Mouse (Mus musculus) urinary bladder, postnatal 25 days (tissue): ENCODE measurements around the gene Slc35e3.
"Not testable (repeated sequence)": the region's sequence is repeated elsewhere in the genome, so short reads cannot be mapped to it uniquely, and the experiment has no call there.

ENCODE experiments used
- DNase-seq: peaks from one replicate; pipeline ENCODE4 v3.0.0; 2022; ENCODE audit warnings: low spot score

Slc35e3 gene

DNA sequence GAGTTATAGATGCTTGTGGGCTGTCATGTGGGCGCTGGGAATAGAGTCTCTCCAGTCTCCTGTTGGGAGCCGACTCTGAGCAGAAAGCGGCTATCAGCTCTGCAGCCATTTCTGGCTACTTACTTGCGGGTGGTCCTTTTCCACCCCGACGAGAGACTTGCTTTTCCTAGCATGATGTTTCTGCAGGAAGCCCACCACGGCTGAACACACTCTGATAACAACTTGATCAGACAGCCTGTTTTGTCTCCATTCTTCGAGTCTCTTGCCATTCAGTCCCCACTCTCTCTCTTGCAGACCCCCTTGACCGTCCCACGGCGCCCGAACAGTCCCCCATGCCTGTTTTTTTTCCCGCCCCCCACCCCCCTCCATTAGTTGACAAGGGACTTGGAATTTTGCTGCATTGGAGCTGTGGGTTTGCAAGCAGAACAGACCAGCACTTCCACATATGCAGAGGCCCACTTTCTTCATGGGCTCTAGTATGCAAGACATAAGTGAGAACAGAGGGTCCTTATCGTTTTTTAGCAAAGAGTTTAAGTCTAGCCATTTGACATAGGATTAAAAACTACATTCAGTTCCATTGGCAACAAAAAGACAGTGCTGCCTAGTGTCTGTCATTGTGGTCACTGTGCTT, 13.1 kb downstream of the Slc35e3 start:
- no peak for DNase-seq

DNA sequence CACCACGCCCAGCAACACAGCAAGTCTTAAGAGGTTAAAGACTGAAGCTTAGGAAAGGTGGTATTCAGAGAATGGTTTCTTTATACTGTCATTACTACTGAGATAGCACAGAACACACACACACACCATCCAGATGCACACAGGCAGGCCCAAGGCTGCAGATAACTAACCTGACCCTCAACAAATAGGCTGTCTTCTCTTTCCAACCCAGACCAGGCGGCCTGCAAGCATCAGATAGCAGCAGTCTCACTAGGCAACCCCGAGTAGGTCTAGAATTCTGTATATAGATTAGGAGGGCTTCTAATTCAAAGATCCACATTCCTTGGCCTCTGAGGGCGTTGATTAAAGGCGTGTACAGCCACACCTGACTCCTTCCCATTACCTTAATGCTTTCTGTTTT, 14.0 kb downstream of the Slc35e3 start:
- DNase-seq = no peak

DNA sequence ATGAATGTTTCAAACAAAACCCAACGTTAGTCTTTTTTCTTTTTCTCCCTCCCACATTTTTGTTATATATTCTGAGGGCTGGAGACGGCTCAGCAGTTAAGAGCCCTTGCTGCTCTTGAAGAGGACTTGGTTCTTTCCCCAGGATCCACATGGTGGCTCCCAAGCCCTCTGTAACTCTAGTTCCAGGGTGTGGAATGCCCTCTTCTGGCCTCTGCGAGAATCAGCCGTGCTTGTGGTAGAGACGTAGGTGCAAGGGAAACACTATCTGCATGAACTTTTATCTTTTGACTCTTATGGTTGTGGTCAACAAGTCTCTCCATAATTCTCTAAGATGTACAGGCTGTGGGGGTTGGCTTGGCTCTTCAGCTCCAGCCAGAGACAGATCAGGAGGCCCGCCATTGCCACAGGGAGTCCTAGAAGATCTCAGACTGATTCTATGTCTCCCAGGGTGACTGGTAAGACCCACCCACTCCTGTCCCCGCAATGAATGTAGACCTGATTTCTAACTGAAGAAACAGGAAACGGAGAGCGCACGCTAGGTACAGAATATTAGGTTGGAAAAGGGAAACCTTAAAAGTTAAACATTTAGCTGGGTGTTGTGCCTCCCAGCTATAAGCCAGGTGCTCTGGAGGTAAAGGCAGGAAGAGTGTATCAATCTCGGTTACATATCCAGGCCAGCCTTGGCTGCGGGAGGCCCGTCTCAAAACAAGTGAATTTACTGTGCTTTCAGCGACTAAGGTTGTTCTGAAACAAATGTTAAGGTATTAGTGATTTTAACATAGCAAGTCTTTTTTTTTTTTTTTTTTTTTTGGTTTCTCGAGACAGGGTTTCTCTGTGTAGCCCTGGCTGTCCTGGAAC, 14.7 kb downstream of the Slc35e3 start:
- DNase-seq = peak; percentile 41

DNA sequence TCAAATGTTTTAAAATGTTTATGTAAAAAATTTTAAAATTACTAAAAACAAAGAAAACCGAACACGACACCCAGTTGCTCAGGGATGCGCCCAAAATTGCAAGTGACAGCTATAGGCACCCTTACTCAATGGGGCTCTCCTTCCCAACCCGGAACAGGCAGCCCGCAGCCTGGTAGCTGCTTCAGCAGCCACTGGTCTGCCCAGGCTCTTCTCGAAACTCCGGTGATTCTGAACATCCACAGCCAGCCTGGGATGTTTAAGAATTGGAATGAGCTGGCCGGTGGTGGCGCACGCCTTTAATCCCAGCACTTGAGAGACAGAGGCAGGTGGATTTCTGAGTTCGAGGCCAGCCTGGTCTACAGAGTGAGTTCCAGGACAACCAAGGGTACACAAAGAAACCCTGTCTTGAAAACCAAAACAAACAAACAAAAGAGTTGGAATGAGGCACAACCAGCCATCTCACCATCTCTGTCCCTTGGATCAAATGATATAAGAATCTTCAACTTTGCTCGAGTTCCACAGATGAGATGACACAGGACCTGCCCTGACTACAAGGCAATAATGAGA, 15.4 kb downstream of the Slc35e3 start:
- no peak for DNase-seq

DNA sequence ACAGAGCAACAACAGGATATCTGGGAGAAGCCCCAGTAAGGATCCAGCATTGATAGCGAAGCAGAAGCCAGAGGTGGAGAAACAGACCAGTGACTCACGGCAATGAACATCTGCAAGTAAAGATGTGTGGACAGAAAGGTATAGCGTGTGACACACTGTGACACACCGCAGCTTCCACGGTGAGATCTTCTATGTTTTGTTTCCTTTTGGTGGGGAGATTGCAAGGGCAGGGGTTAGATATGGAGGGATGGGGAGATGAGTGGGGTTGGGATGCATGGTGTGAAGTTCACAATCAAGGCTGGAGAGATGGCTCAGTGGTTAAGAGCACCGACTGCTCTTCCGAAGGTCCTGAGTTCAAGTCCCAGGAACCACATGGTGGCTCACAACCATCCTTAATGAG, 16.0 kb downstream of the Slc35e3 start:
- DNase-seq = no peak

DNA sequence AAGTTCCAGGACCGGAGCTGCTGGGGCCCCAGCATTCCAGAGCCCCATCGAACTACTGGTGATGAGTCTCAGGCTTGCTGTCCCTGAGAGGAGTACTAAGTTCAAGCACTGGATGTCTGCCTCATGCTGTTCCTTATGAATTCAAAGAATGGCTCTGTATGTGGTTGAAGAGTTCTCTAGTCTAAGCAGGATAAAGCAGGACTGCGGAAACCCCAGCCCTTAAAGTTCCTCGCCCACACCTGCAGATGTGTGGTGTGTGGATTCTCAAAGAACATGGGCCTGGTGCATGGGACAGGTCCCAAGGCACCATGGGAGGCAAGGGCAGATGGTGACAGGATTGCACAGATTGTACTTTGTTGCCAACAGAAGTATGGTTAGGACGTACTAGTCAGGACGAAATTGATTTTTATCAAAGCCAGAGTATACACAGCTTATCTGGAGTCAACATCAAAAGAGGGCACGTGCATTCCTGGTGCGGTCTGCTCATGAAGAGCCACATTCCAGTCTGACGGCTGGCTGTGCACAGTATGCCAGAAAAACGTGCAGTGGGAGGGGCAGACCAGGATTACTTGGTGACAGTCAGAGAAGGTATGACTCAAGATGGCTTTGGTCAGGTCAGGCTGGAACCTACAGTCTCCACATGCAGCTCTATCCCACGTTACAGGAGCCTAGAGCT, 16.9 kb downstream of the Slc35e3 start:
- peak; percentile 39 for DNase-seq

DNA sequence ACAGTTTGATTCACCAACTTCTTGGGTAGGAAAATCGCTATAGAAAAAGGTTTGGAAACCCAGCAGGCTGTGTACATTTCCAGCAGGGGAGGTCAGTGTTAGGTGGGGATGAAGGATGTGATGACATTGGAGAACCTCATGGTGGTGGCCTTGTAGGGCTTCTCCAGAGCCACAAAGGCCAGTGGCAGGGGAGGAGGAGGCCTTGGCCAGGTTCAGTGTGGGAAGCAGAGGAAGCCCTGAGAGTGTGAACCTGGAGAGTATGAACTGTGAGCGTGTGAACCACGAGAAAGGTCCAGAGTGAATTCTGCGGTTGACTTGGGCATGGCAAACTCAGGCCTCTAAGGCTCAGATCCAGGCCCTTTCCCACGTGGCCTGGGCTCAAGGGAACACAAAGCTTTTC, 17.6 kb downstream of the Slc35e3 start:
- no peak for DNase-seq

DNA sequence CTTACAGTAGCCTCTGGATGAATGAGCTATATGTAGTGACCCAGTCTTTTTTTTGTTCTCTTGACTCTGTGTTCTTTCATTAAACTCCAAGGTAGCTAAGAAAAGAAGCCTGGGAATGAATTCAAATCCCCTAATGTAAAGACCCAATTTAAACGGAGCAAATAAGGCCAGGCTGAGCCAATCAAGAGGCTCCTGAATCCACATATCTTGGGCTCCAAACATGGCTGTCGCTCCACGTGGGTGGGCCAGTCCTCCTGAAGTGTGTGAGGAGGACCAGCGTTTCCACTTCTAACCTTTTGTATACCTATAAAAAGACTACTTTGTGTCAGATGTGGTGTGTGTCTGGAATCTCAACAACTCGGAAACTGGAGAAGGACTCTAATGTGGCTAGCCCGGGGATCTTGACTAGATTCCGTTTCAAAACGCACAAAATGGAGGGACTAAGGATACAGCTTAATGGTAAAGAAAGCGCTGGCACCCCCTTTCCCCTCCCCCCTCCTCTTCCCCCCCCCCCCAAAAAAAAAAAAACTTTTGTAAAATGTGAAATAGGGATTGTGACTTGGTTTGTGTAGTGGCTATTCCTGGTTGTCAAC, 18.6 kb downstream of the Slc35e3 start:
- DNase-seq = no peak

DNA sequence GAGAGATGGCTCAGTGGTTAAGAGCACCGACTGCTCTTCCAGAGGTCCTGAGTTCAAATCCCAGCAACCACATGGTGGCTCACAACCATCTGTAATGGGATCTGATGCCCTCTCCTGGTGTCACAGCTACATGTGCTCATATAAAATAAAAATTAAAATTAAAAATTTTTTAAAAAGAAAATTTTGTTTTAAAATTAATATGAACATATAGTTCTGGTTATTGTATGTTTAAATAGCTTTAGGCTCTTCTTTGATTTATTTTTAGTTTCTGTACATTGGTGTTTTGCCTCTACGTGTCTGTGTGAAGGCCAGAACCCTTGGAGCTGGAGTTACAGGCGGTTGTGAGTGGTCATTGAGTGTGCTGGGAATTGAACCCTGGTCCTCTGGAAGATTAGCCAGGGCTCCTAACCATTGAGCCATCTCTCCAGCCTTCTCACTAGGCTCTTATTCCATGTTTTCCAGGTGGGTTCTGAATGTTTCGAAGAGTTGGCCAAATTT, 19.2 kb downstream of the Slc35e3 start:
- no peak for DNase-seq

DNA sequence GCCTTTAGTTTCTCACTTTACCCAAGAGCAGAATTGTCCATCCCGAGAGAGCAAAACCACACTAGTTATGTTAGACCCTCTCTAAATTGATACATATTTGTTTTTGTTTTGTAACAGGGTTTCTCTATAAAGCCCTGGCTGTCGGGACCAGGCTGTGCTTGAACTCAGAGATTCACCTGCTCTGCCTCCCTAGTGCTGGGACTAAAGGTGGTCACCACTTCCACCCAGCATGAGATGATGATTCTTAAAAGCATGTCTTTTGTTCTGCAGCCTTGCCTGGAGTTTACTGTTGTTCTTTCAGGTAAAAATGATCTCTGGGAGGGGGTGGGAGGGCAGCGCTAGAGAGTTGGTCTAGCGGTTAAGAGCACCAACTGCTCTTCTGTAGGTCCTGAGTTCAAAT, 19.8 kb downstream of the Slc35e3 start:
- no peak for DNase-seq

DNA sequence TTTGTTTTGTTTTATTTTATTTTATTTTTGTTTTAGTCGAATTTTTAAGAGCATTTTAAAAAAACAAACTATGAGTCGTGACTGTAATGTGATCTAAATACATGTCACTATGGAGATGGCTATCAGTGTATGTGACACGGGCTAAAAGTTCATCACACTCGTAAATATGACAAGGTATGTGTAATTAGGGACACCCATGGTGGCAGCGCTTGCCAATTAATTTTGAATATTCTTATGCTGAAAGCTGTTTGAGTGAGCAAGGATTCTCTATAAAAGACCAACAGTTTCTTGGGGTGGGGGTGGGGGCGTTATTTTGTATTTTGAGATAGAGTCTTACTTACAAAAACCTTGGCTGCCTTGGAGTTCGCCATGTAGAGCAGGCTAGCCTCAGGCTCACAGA, 20.5 kb downstream of the Slc35e3 start:
- no peak for DNase-seq

DNA sequence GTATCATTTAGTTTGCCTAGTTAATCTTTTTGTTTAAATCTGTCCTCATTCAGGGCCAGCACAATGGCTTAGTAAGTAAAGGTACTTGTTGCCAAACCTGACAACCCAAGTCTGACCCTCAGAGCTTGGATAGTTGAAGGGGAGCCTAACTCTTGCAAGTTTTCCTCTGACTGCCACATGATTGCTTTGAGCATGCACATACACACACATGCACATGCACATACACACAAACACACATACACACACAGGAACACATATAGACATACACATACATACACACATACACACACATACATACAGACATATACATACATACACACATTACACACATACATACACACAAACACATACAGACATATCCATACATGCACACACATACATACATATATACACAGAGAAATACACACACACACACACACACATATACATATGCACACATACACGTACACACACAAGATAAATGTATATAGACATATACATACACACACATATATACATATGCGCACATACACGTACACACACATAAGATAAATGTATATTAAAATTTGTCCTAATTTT, 21.3 kb downstream of the Slc35e3 start:
- no peak for DNase-seq

DNA sequence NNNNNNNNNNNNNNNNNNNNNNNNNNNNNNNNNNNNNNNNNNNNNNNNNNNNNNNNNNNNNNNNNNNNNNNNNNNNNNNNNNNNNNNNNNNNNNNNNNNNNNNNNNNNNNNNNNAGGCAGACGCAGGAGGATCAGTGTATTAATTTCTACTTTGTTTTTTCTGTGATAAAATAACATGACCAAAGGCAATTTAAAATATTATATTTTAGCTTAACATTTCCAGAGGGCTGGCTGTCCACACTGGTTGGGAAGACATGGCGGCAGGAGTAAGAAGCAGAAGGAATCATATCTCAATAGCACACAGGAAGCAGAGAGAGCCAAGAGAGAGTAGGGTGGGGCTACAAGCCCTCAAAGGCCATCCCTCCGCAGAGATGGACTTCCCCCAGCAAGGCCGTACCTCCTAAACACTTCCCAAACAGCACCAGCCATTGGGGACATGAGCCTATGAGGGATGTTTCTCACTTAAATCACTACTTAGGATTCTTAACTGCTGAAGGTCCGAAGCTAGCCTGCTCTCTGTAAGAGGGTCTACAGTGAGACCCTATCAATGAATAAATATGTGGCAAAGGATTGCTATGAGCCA, 21.9 kb downstream of the Slc35e3 start:
- no peak for DNase-seq

DNA sequence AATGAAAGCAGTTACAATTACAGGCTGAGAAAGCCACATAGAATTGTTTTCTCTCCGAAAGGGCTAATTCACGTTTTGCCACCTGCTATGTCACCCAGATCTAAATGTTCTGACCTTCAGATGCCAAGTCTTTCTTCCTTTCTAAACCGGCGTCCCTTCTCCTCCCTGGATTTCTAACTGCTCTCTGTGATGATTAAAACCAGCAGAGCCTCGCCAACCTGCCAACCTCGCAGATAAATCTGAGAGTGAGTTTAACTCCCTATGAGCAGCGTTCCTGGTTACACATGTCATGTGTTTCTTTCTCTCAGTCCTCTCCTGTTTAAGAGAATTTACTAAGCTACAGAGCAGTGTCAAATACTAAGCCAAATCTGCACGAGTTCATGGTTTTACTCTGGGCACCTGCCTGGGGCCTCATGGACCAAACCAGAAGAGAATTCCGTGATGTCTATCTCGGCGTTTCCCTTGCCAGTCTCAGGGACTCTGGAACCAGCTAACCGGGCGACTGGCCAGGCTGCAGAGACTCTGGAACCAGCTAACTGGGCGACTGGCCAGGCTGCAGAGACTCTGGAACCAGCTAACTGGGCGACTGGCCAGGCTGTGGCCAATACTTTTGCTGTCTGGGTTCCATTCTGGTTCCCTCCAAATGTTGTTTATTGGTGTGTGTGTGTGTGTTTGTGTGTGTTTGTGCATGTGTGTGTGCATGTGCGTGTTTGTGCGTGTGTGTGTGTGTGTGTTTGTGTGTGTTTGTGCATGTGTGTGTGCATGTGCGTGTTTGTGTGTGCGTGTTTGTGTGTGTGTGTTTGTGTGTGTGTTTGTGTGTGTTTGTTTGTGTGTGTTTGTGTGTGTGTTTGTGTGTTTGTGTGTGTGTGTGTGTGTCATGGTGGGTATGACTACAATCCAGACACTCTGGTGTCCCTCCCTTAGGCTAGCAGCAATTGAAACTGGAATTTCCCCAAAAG, 27.7 kb downstream of the Slc35e3 start:
- DNase-seq = no peak

DNA sequence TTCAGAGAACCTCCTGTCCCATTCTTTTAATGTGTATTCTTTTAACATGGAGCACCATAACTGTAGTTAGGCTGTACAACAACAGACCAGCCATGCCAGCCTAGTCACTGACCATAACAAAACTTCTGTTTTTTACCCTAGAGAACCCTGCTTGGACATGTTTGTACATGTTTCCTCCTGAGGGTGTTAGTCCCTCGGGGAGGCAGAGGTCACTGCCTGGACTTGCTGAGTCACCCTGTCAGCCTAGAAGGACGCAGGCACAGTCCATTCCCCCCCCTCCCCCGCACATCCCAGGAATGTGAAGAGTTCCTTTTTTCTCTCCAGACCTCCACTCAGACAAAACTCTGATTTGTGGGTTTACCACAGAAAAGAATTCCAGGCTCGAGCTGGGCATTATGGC, 28.6 kb downstream of the Slc35e3 start:
- DNase-seq = no peak

DNA sequence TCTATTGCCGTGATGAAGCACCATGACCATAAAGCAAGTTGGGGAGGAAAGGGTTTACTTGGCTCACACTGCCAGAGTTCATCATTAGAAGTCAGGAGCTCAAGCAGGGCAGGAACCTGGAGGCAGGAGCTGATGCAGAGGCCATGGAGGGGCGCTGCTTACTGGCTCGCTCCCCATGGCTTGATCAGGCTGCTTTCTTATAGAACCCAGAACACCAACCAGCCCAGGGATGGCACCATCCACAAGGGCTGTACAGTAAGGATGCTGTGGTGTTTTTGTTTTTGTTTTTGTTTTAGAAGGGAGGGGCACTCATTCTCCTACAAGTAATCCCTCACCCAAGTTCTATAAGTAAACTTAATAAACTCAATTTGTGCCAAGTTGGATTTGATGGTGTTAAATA, 29.5 kb downstream of the Slc35e3 start:
- no peak for DNase-seq

DNA sequence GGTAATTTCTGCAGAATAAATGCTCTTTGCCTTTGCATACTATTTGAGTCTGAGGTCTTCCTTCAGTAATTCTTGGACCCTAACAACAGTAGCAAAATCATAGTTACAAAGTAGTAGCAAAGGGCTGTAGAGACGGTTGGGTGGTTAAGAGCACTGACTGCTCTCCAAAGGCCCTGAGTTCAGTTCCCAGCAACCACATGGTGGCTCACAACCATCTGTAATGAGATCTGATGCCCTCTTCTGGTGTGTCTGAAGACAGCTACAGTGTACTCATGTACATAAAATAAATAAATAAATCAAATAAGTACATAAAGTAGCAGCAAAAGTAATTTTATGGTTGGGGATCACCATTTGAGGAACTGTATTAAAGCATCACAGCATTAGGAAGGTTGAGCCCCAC, 30.5 kb downstream of the Slc35e3 start:
- not testable (repeated sequence) for DNase-seq

DNA sequence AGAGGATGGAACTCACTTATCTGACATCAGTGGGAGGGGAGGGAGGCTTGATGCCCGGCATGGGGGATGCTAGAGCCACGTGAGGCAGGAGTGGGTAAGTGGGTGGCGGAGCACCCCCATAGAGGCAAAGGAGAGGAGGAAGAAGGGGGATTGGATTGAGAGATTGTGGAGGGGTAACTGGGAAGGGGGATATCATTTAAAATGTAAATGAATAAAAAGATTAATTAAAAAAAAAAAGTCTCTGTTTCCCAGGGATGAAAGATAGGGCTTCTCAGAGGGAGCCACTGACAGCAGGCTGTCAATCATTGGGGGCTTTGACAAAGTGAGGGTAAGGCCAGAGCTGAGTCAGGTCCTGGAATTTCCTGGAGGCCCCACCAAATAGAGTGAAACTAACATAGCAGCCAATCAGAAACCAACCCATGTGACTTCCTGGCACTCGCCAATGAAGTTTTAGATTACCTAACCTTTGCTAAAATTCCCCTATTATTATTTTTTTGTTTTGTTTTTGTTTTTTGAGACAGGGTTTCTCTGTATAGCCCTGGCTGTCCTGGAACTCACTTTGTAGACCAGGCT, 31.2 kb downstream of the Slc35e3 start:
- DNase-seq = no peak

DNA sequence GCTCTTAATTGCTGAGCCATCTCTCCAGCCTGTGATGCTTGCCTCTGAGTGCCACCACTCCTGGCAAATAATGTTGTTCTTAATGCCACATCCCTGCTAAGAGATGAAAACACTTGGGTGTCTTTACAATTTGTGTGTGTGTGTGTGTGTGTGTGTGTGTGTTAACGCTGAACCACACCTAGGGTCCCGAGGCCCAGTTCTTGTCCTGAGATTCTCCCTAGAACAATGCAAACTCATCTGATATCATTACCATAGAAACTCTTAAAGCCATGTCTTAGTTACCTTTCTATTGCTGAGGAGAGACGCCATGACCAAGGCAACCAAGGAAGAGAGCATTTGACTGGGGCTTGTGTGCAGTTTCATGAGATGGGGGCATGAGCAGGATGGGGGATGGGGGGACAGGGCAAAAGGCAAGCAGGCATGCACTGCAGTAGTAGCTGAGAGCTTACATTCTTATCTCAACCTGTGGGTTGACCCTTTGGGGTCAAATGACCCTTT, 32.1 kb downstream of the Slc35e3 start:
- DNase-seq = no peak

DNA sequence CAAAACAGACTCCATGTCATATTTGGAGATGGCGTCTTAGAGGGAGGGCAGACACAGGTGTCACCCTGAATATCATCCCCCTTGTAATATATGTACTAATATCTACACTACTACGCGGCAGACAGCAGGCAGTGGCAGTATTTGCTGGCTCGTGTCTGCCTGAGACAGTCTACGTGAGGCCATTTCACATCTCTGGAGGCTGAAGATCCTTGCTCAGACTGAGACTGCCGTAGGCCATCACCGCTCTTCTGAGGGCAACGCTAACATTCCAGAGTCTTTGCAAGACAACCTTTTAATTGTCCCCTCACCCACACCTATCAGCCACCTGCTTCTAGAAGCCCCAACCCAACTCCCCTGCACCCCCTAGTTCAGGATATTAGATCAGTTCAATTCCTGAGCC, 32.7 kb downstream of the Slc35e3 start:
- no peak for DNase-seq
